Mouse (Mus musculus) myocyte (in vitro differentiated cells): ENCODE measurements around the gene Aamdc.

Experiments
- E2F4 ChIP-seq: IDR thresholded peaks from one replicate; pipeline ENCODE4 v1.6.1; 2011; ENCODE audit warnings: mild to moderate bottlenecking, control low read depth, moderate library complexity; ENCODE audit not compliant: insufficient read depth
- MAX ChIP-seq: IDR thresholded peaks from one replicate; pipeline ENCODE4 v1.6.1; 2011; ENCODE audit warnings: low read depth, mild to moderate bottlenecking, control low read depth
- MYOD1 ChIP-seq, 3 experiments: IDR thresholded peaks; one replicate each; pipeline ENCODE4 v1.6.1; 2011; ENCODE audit warnings: control low read depth in 2 of 3, low read depth in 2 of 3, mild to moderate bottlenecking in 2 of 3, moderate library complexity in 1 of 3; ENCODE audit not compliant: insufficient read length in 2 of 3, control insufficient read depth in 1 of 3
- USF1 ChIP-seq: IDR thresholded peaks from one replicate; pipeline ENCODE4 v1.6.1; 2011; ENCODE audit warnings: low read depth, mild to moderate bottlenecking, control low read depth, moderate library complexity

DNA sequence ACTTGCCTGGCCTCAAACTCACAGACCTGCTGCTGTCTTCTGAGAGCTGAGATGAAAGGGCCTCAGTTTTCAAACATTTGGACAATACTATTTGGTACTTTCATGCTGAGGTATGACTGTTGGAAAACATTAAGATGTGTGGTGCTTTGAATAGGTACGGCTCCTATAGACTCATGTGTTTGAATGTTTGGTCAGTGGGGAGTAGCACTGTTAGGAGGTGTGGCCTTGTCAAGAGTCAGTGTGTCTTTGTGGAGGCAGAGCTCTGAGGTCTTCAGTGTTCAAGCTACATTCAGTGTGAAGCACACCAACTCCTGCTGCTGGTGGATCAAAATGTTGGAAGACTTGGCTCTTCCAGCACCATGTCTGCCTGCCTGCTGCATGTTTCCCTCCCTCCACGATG lies 14.2 kb upstream of the Aamdc start:
- TF ChIP-seq MYOD1 (IDR thresholded peaks at IDR 0.05; ENCODE audit: control insufficient read depth in 1 of 3, insufficient read length in 2 of 3, low read depth in 2 of 3) (no peak), USF1 (no peak), MAX (no peak), E2F4 (no peak)
